Mouse (Mus musculus) heart, postnatal 10 days (tissue): ENCODE results near the gene Rbfox1. TPM values are rescaled to one million over a fixed set of nuclear protein-coding genes. Genes with fewer than 3 reads are reported as not detected.

ENCODE experiments used
- DNase-seq, 2 experiments: peaks; one replicate each; pipeline ENCODE4 v3.0.0; 2021
- intact Hi-C: fragments of 180-260 bp; cut with DNase I; formaldehyde crosslinking; loops from one replicate; pipeline ENCODE4 v1.15.1; 2025
- total RNA-seq, 2 experiments: library from RNA; stranded (reverse); gene quantifications; 2 replicates each; pipeline ENCODE4 v1.2.3; 2021

Gene Rbfox1
- total RNA-seq, 2 experiments from 2014 or later, result 35.7 to 36.6 TPM

- intact Hi-C loops, result no loop called here
- no peak for DNase-seq
Measured at GRCm38 (mm10) chr16:6182329-6182728, 297.2 kb downstream of the Rbfox1 start.

- DNase-seq, result no peak
- intact Hi-C loops, result no loop called here
Measured at GRCm38 (mm10) chr16:6192358-6192757, 307.2 kb downstream of the Rbfox1 start.

GRCm38 (mm10) chr16:6206431-6206830 is 321.3 kb downstream of the Rbfox1 start:
- intact Hi-C loops, result no loop called here
- no peak for DNase-seq

GRCm38 (mm10) chr16:6212916-6213315 is 327.8 kb downstream of the Rbfox1 start:
- intact Hi-C loops, result no loop called here
- no peak for DNase-seq

GRCm38 (mm10) chr16:6227449-6227848 is 342.3 kb downstream of the Rbfox1 start:
- intact Hi-C loops, result no loop called here
- no peak for DNase-seq

- intact Hi-C loops, result no loop called here
- DNase-seq, result no peak
Measured at GRCm38 (mm10) chr16:6232966-6233365, 347.8 kb downstream of the Rbfox1 start.

- DNase-seq, result no peak
- intact Hi-C loops, result no loop called here
Measured at GRCm38 (mm10) chr16:6241393-6241792, 356.2 kb downstream of the Rbfox1 start.

- intact Hi-C loops, result no loop called here
- no peak for DNase-seq
Measured at GRCm38 (mm10) chr16:6242468-6242867, 357.3 kb downstream of the Rbfox1 start.

- DNase-seq, result no peak
- intact Hi-C loops, result no loop called here
Measured at GRCm38 (mm10) chr16:6247569-6247968, 362.4 kb downstream of the Rbfox1 start.

- DNase-seq, result no peak
- intact Hi-C loops, result no loop called here
Measured at GRCm38 (mm10) chr16:6264557-6264956, 379.4 kb downstream of the Rbfox1 start.

GRCm38 (mm10) chr16:6265610-6266009 is 380.5 kb downstream of the Rbfox1 start:
- DNase-seq, result no peak
- intact Hi-C loops, result no loop called here

GRCm38 (mm10) chr16:6271596-6272370 is 386.6 kb downstream of the Rbfox1 start:
- DNase-seq, result no peak
- intact Hi-C loops, result no loop called here

- no peak for DNase-seq
- intact Hi-C loops, result no loop called here
Measured at GRCm38 (mm10) chr16:6283496-6283895, 398.3 kb downstream of the Rbfox1 start.

- intact Hi-C loops, result no loop called here
- no peak for DNase-seq
Measured at GRCm38 (mm10) chr16:6284317-6284716, 399.2 kb downstream of the Rbfox1 start.

- intact Hi-C loops, result no loop called here
- no peak for DNase-seq
Measured at GRCm38 (mm10) chr16:6287699-6288098, 402.5 kb downstream of the Rbfox1 start.

- intact Hi-C loops, result no loop called here
- DNase-seq, result no peak
Measured at GRCm38 (mm10) chr16:6300112-6300511, 415.0 kb downstream of the Rbfox1 start.

GRCm38 (mm10) chr16:6303082-6303481 is 417.9 kb downstream of the Rbfox1 start:
- no peak for DNase-seq
- intact Hi-C loops, result no loop called here

- no peak for DNase-seq
- intact Hi-C loops, result no loop called here
Measured at GRCm38 (mm10) chr16:6309940-6310339, 424.8 kb downstream of the Rbfox1 start.

GRCm38 (mm10) chr16:6310744-6311678 is 425.9 kb downstream of the Rbfox1 start:
- intact Hi-C loops, result no loop called here
- no peak for DNase-seq

GRCm38 (mm10) chr16:6313689-6314088 is 428.5 kb downstream of the Rbfox1 start:
- intact Hi-C loops, result no loop called here
- DNase-seq, result no peak

- intact Hi-C loops, result no loop called here
- no peak for DNase-seq
Measured at GRCm38 (mm10) chr16:6324832-6325231, 439.7 kb downstream of the Rbfox1 start.
